Mouse (Mus musculus) 3T3-L1 (cell line): ENCODE data around the gene Mgea5.

Experiments
- DNase-seq: peaks from one replicate; pipeline ENCODE4 v3.0.0-alpha.2; 2015; ENCODE audit warnings: low read depth, low spot score

The Mgea5 gene

DNA sequence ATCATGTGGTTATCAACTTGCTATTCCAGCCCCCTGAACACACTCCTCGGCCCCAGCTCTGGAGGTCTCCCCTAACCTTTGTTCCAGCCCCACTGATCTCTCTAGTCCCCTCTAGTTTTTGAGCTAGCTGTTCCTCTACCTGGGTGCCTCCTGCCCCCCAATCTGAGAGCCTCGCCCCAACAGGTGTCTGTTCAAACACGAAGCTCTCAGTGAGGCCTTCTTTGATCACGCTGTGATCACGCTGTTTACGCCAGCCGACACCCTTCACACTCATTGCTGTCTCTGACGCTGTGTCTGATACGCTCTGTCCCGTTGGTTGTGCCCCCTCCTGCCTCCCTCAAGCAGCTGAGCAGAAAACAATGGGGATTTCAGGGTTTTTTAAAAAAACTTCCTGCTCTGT, 50.1 kb downstream of the Mgea5 start:
- DNase-seq, result no peak

DNA sequence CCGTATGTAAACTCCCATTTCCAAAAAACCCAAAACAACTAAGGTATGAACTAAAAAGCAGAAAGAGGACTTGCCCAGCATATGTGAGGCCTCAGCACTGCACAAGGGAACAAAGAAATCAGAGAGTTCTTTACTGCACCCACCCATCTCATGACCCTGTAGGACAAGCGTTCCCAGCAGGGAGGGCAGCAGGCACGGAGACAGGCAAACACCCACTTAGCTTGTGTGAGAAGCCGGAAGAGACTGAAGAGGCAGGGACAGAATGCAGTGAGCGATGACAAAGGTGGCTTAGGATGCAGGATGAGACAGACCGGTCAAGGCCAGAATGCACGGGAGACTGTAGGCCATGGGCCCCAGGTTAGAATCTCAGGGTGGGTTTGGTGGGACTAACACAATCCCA, 52.0 kb downstream of the Mgea5 start:
- DNase-seq, result no peak

DNA sequence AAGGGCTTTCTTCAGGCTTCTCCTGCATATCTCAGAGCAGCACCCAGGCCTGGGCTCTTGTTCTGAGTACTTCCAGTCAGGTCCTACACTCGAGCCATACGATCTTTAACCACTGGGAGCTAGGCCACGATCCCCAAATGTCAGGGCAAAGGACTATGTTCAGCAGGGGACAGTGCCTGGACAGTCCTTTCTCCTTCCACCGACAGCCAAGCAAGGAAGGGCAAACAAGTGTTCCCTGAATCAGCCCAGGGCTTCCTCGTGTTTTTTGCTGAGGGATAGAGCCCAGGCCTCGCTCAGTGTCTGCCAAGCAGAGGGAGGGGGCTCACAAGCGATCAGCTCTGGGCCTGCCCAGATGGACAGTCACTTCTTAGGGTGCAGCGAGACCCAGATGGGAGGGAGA, 53.6 kb downstream of the Mgea5 start:
- DNase-seq, result no peak

GRCm38 (mm10) chr19:45727231-45727630, 56.4 kb downstream of the Mgea5 start:
- DNase-seq, result no peak

DNA sequence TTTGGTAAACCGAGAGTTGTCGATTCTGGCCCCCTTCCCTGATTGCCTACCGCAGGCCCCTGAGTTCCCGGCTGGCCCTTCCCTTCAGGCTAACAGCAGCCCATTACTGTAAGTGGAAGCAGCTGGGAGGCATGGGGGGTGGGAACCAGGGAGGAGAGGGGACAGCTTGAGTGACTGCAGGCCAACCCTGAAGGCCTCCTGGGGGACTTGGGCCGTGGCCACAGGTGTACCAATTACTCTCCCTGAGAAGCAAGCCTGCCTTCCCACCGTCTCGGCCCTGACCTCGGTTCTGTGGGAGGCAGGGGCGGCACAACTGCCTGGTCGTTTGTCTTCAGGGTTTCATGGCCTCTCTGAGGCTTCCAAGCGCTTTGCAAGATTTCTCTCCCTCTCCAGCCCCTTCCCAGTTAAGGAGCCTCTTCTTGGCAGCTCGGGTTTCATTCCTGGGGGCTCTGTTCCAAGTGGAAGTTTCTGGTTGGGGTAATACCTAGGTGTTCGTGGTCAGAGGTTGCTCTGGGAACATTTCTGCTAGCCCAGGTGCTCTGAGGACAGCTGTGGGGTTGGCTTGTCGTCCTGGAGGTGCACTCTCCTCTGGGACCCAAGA, 57.9 kb downstream of the Mgea5 start:
- no peak for DNase-seq

DNA sequence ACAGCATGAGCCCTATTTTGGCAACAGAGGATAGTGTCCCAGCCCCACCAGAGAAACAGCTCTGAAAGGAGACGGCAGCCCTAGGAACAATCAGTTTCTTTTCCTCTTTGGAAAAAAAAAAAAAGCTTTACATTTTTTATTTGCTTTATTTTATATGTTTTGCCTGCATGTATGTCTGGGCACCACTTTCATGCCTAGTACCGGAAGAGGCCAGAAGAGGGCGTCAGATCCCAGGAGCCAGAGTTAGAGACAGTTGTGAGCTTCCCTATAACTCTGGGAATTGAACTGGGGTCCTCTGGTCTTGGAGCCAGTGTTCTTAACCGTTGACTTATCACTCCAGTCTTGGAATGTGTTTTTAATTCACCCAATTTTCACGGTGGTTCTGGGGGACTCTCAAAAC, 61.4 kb downstream of the Mgea5 start:
- no peak for DNase-seq

DNA sequence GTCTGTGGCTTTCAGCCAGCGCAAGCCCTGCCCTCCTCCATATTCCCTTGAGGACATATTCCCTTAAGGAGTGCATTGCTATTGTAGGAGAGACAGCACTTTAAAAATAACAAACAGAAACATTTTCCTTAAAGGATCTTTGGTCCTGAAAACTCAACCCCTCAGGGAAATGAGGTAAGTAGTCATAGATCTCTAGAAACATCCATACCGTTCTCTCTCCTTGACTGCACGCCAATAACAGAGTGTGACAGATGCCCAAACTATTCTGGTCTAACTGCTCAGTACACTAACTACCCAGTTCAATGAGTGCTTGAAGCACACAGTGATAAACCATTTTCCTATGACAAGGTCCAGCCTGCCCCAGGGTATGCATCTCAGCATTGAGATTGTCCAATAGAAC, 65.4 kb downstream of the Mgea5 start:
- DNase-seq, result peak; percentile 63

DNA sequence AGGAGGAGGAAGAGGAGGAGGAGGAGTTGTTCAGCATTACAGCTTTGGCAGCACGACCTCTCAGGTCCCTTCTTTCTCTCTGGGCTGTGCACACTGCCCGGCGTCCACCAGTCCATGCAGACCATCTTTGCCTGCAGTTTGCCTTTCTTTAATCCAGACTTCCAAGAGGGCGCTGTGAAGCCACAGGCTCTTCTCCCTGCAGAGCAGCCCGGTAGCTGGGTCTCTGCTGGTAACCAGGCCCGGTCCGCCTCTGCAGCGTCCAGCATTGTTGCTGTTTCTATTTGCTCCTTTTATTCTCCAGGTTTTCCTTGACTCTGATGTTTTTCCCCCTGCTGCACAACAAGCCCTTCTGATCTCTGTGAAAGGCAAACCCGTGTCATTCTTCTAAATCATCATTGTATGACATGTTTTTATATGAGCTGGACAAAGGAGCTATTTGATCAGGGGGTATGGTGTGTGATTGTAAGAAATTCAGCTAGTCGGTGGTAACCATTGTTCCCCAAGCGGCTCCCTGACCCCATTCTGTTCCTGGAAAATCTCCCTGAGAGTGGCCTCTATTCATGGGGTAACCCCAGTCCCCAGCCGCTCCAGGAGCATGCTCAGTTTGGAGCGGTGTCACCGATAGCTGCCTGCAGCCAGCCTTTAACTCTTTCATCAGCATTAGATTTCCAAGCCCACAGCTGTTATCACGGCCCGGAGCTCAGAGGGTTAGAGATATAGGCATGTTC, 66.0 kb downstream of the Mgea5 start:
- peak; percentile 13 for DNase-seq

- no peak for DNase-seq
Measured at GRCm38 (mm10) chr19:45708704-45709103, 74.9 kb downstream of the Mgea5 start.
